Mouse (Mus musculus): ENCODE measurements at regions not wholly inside any gene's neighbourhood (a gene's known extent, or its start where the extent isn't known, plus 50 kb on each side); places are given as distances from the start of the nearest gene placed in this dataset.
A peak's percentile ranks its signal among the peaks of the same experiment; 100 is the strongest.

- H3K36me3 ChIP-seq: no peaks in the 10 kb centered on the region
- peaks cover 4% of the 10 kb centered on the region; the same call in 1 of the 2 replicates for H3K9me3 ChIP-seq
- WGBS: 75% methylated on average over 8 of the region's 8 CpGs
- H3K27me3 ChIP-seq (ENCODE audit: insufficient read depth, poor library complexity, severe bottlenecking): peaks cover 16% of the 10 kb centered on the region
- no peak overlapping the region for H3K27ac ChIP-seq
- H3K4me3 ChIP-seq: no peak overlapping the region
- peaks cover 12% of the 10 kb centered on the region for H3K4me1 ChIP-seq (replicated peaks)
- DNase-seq (ENCODE audit: low spot score): no peak
Observed at GRCm38 (mm10) chr5:119143411-119143810, 527.1 kb upstream of the Tbx3 start.

- 82% methylated on average over 25 of the region's 25 CpGs for WGBS
- H3K27me3 ChIP-seq (ENCODE audit: insufficient read depth, poor library complexity, severe bottlenecking): no peaks in the 10 kb centered on the region
- no peaks in the 10 kb centered on the region for H3K4me1 ChIP-seq (replicated peaks)
- peak; percentile 27 for DNase-seq (ENCODE audit: low spot score)
- no peaks in the 10 kb centered on the region for H3K36me3 ChIP-seq
- no peak overlapping the region for H3K4me3 ChIP-seq
- no peak overlapping the region for H3K27ac ChIP-seq
- H3K9me3 ChIP-seq: peaks cover 7% of the 10 kb centered on the region; the same call in 1 of the 2 replicates
Observed at GRCm38 (mm10) chr5:119149389-119150185, 520.9 kb upstream of the Tbx3 start.

DNA sequence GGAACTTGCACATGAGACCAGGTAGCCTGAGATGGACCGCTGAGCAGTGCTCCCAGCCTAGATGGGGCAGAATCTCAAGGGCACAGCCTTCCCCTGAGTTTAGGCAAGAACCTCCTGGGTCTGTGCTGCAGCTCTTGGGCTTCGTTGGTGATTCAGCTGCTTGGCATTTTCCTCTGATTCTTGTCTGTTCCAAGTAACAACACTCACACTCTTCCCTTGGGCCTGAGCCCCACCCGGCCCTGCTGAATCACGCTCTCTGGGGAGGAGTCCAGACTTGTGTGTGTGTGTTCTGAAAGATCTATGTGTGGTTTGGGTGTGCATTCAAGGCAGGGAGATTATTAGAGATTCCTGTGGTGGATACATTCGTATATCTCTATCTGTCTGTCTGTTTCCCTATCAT lies 517.4 kb upstream of the Tbx3 start:
- 88% methylated on average over 5 of the region's 5 CpGs for WGBS
- Histone ChIP-seq H3K4me3 (no peak overlapping the region), H3K27me3 (ENCODE audit: insufficient read depth, poor library complexity, severe bottlenecking) (no peaks in the 10 kb centered on the region), H3K4me1 (replicated peaks) (no peaks in the 10 kb centered on the region), H3K27ac (no peak overlapping the region), H3K36me3 (no peaks in the 10 kb centered on the region), H3K9me3 (0 out of 2 replicates have a peak, but pooled peaks cover 10% of the 10 kb centered on the region)
- DNase-seq (ENCODE audit: low spot score): no peak

GRCm38 (mm10) chr5:119156638-119157037 lies 513.8 kb upstream of the Tbx3 start:
- Histone ChIP-seq H3K4me1 (replicated peaks) (no peaks in the 10 kb centered on the region), H3K36me3 (no peaks in the 10 kb centered on the region), H3K27ac (no peak overlapping the region), H3K9me3 (0 out of 2 replicates have a peak, but pooled peaks cover 10% of the 10 kb centered on the region), H3K27me3 (ENCODE audit: insufficient read depth, poor library complexity, severe bottlenecking) (no peaks in the 10 kb centered on the region), H3K4me3 (no peak overlapping the region)
- no peak for DNase-seq (ENCODE audit: low spot score)
- WGBS: 87% methylated on average over 6 of the region's 6 CpGs

GRCm38 (mm10) chr5:119158171-119158570 lies 512.3 kb upstream of the Tbx3 start:
- no peak overlapping the region for H3K4me3 ChIP-seq
- no peaks in the 10 kb centered on the region for H3K36me3 ChIP-seq
- no peak overlapping the region for H3K27ac ChIP-seq
- 83% methylated on average over 4 of the region's 4 CpGs for WGBS
- no peaks in the 10 kb centered on the region for H3K4me1 ChIP-seq (replicated peaks)
- 0 out of 2 replicates have a peak, but pooled peaks cover 10% of the 10 kb centered on the region for H3K9me3 ChIP-seq
- DNase-seq (ENCODE audit: low spot score): no peak
- no peaks in the 10 kb centered on the region for H3K27me3 ChIP-seq (ENCODE audit: insufficient read depth, poor library complexity, severe bottlenecking)

DNA sequence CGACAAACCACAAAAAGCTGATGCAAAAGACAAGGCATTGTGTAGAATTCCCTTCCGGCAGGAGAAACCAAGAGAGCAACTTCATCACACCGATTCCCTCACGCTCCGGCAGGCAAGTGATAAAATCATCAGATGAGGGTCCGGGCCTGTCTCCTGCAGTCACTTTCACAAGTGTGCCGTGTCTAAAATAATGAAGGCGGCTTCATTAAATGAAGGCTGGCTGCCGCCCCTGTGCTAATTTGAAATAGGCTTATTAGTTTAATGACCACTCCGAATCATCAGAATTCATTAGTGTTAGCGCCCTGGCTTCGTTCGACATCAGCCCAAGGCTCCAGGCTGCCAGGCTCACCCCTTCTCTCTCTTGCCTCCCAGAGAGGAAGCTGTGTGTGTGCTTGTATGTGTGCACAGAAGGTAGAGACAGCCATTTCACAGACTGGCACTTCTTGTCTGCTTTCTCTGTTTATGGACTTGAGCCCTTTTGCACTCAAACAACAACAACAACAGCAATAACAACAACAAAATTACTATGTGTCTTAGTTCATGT lies 508.3 kb upstream of the Tbx3 start:
- no peaks in the 10 kb centered on the region for H3K27me3 ChIP-seq (ENCODE audit: insufficient read depth, poor library complexity, severe bottlenecking)
- DNase-seq (ENCODE audit: low spot score): no peak
- WGBS: 91% methylated on average over 13 of the region's 13 CpGs

DNA sequence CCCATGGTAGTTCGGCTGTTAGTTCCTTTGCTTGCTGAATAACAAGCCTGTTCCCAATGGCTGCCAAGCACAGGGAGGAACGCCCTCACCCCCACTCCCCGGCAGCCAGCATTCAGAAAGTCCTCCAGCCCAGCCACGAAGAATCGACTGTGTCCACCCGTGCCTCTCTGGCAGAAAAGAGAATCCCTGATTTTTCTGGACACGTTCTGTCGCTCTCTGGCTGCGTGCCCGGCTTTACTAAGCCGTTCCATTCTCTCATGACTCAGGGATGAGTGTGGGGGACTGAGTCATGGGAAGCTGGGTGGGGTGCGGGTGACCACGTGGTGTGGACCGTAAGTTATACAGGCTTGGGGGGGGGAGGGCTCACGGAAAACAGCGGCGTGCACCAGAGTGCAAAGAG lies 502.8 kb upstream of the Tbx3 start:
- no peak for DNase-seq (ENCODE audit: low spot score)
- H3K9me3 ChIP-seq: no peaks in the 10 kb centered on the region
- H3K4me3 ChIP-seq: no peak overlapping the region
- no peaks in the 10 kb centered on the region for H3K27me3 ChIP-seq (ENCODE audit: insufficient read depth, poor library complexity, severe bottlenecking)
- no peak overlapping the region for H3K27ac ChIP-seq
- no peaks in the 10 kb centered on the region for H3K36me3 ChIP-seq
- H3K4me1 ChIP-seq (replicated peaks): no peaks in the 10 kb centered on the region
- 91% methylated on average over 17 of the region's 17 CpGs for WGBS

More for the DNA sequence above, 508.3 kb upstream of the Tbx3 start:
- H3K9me3 ChIP-seq: no peaks in the 10 kb centered on the region
- no peaks in the 10 kb centered on the region for H3K36me3 ChIP-seq
- H3K4me1 ChIP-seq (replicated peaks): no peaks in the 10 kb centered on the region
- H3K27ac ChIP-seq: no peak overlapping the region
- H3K4me3 ChIP-seq: no peak overlapping the region

- no peak for DNase-seq (ENCODE audit: low spot score)
- no peak overlapping the region for H3K4me3 ChIP-seq
- H3K9me3 ChIP-seq: no peaks in the 10 kb centered on the region
- H3K27ac ChIP-seq: no peak overlapping the region
- no peaks in the 10 kb centered on the region for H3K4me1 ChIP-seq (replicated peaks)
- 91% methylated on average over 7 of the region's 7 CpGs for WGBS
- no peaks in the 10 kb centered on the region for H3K27me3 ChIP-seq (ENCODE audit: insufficient read depth, poor library complexity, severe bottlenecking)
- no peaks in the 10 kb centered on the region for H3K36me3 ChIP-seq
Observed at GRCm38 (mm10) chr5:119169274-119169673, 501.2 kb upstream of the Tbx3 start.

- 91% methylated on average over 1 of the region's 1 CpGs for WGBS
- no peaks in the 10 kb centered on the region for H3K9me3 ChIP-seq
- no peaks in the 10 kb centered on the region for H3K36me3 ChIP-seq
- H3K4me3 ChIP-seq: no peak overlapping the region
- H3K27me3 ChIP-seq (ENCODE audit: insufficient read depth, poor library complexity, severe bottlenecking): no peaks in the 10 kb centered on the region
- no peak for DNase-seq (ENCODE audit: low spot score)
- H3K4me1 ChIP-seq (replicated peaks): no peaks in the 10 kb centered on the region
- H3K27ac ChIP-seq: no peak overlapping the region
Observed at GRCm38 (mm10) chr5:119171626-119172025, 498.8 kb upstream of the Tbx3 start.

DNA sequence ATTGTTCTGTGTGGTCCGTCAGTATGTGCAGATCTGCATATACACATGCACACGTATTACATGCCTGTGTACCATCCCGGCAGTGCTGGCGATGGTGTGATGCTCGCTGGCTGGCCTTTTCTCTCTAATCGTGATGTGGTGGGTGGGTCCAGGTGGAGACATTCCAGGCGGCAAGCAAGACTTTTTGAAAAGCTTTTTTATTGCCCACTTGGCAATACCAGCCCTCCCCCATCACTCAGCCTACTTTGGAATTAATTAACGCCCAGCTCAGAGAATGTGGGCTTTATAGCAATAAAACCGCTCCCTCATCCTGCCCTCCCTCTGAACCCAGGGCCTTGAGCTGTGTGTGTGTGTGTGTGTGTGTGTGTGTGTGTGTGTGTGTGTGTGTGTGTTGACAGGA lies 491.7 kb upstream of the Tbx3 start:
- Histone ChIP-seq H3K4me3 (no peak overlapping the region), H3K27me3 (ENCODE audit: insufficient read depth, poor library complexity, severe bottlenecking) (no peaks in the 10 kb centered on the region), H3K27ac (no peak overlapping the region), H3K36me3 (no peaks in the 10 kb centered on the region), H3K4me1 (replicated peaks) (0 out of 2 replicates have a peak, but pooled peaks cover 6% of the 10 kb centered on the region), H3K9me3 (no peaks in the 10 kb centered on the region)
- no peak for DNase-seq (ENCODE audit: low spot score)
- 84% methylated on average over 9 of the region's 9 CpGs for WGBS

GRCm38 (mm10) chr5:119183545-119184047 lies 486.9 kb upstream of the Tbx3 start:
- Histone ChIP-seq H3K4me3 (no peak overlapping the region), H3K27ac (no peak overlapping the region), H3K9me3 (no peaks in the 10 kb centered on the region), H3K36me3 (no peaks in the 10 kb centered on the region), H3K4me1 (replicated peaks) (0 out of 2 replicates have a peak, but pooled peaks cover 2% of the 10 kb centered on the region), H3K27me3 (ENCODE audit: insufficient read depth, poor library complexity, severe bottlenecking) (no peaks in the 10 kb centered on the region)
- WGBS: 78% methylated on average over 5 of the region's 5 CpGs
- DNase-seq (ENCODE audit: low spot score): no peak

DNA sequence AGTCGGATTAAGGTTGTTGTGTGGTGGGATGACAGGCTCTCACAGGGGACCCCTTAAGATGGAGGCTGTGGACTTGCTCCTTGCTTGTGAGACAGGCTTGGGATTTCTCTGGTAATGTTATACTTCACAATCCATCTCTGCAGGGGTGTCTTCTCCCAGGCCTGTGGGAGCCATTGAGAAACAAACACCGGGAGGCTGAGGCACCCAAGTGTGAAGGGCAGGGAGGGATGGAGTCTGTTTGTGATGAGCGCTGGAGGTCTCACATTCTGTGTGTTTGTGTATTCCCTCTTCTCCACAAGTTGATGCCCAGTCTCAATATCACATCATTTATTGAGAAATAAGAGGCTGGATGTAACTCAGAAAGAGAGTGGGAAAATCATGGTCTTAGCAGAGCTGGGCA lies 483.9 kb upstream of the Tbx3 start:
- no peaks in the 10 kb centered on the region for H3K4me1 ChIP-seq (replicated peaks)

GRCm38 (mm10) chr5:119188476-119188875 lies 482.0 kb upstream of the Tbx3 start:
- Histone ChIP-seq H3K27me3 (ENCODE audit: insufficient read depth, poor library complexity, severe bottlenecking) (no peaks in the 10 kb centered on the region), H3K36me3 (no peaks in the 10 kb centered on the region), H3K9me3 (peaks cover 3% of the 10 kb centered on the region; the same call in 1 of the 2 replicates), H3K4me1 (replicated peaks) (no peaks in the 10 kb centered on the region), H3K4me3 (no peak overlapping the region), H3K27ac (no peak overlapping the region)
- 44% methylated on average over 6 of the region's 6 CpGs for WGBS
- no peak for DNase-seq (ENCODE audit: low spot score)

More for the DNA sequence above, 483.9 kb upstream of the Tbx3 start:
- 62% methylated on average over 3 of the region's 3 CpGs for whole genome bisulfite sequencing
- Histone ChIP-seq H3K36me3 (no peaks in the 10 kb centered on the region), H3K4me3 (no peak overlapping the region), H3K27me3 (ENCODE audit: insufficient read depth, poor library complexity, severe bottlenecking) (no peaks in the 10 kb centered on the region), H3K27ac (no peak overlapping the region), H3K9me3 (peaks cover 3% of the 10 kb centered on the region; the same call in 1 of the 2 replicates)
- DNase-seq (ENCODE audit: low spot score): no peak

All from hindbrain, embryonic 10.5 days (tissue).